Mouse (Mus musculus) embryonic facial prominence, embryonic 11.5 days (tissue): ENCODE measurements at regions not wholly inside any gene's neighbourhood (a gene's known extent, or its start where the extent isn't known, plus 50 kb on each side); places are given as distances from the start of the nearest gene placed in this dataset.

ENCODE experiments used
- ATAC-seq: fragments of 200-750 bp; cut with Nextera tagmentation; replicated peaks from 2 replicates; pipeline ENCODE4 v1.8.0; 2017; ENCODE audit warnings: low read depth; ENCODE audit not compliant: insufficient number of reproducible peaks, low FRiP score, low TSS enrichment
- DNase-seq: peaks from one replicate; pipeline ENCODE4 v3.0.0-alpha.2; 2015; ENCODE audit warnings: low spot score
- H3K27ac ChIP-seq: fragments of 300-500 bp; sonication (generic); replicated peaks from 2 replicates; pipeline ENCODE4 v1.5.1; 2014; ENCODE audit warnings: mild to moderate bottlenecking, low read depth, low read length, control low read depth
- H3K27me3 ChIP-seq: fragments of 300-500 bp; sonication (generic); 2 replicates; pipeline ENCODE4 v1.6.1; 2014; ENCODE audit warnings: mild to moderate bottlenecking, low read length, moderate library complexity, mixed read lengths; ENCODE audit not compliant: control insufficient read depth, insufficient read depth
- H3K36me3 ChIP-seq: fragments of 300-500 bp; sonication (generic); replicated peaks from 2 replicates; pipeline ENCODE4 v1.6.1; 2014; ENCODE audit warnings: low read depth, mild to moderate bottlenecking, low read length, moderate library complexity, mixed read lengths; ENCODE audit not compliant: control insufficient read depth, insufficient read depth
- H3K4me1 ChIP-seq: fragments of 300-500 bp; sonication (generic); 2 replicates; pipeline ENCODE4 v1.6.1; 2014; ENCODE audit warnings: low read length, mixed read lengths; ENCODE audit not compliant: control insufficient read depth, insufficient read depth
- H3K4me2 ChIP-seq: fragments of 300-500 bp; sonication (generic); 2 replicates; pipeline ENCODE4 v1.6.1; 2014; ENCODE audit warnings: low read depth, mild to moderate bottlenecking, control low read depth, low read length, moderate library complexity
- H3K4me3 ChIP-seq: fragments of 300-500 bp; sonication (generic); 2 replicates; pipeline ENCODE4 v1.5.1; 2014; ENCODE audit warnings: low read depth, low read length, control low read depth
- H3K9ac ChIP-seq: fragments of 300-500 bp; sonication (generic); replicated peaks from 2 replicates; pipeline ENCODE4 v1.6.1; 2014; ENCODE audit warnings: mild to moderate bottlenecking, control low read depth, low read length
- H3K9me3 ChIP-seq: fragments of 300-500 bp; sonication (generic); replicated peaks from 2 replicates; pipeline ENCODE4 v1.6.1; 2016; ENCODE audit warnings: mild to moderate bottlenecking, low read length, inconsistent platforms, mixed read lengths; ENCODE audit not compliant: control insufficient read depth
- WGBS: fragments of 180-500 bp; shearing (Covaris S2); extraction: QIAGEN DNeasy Blood & Tissue Kit; methylation state at CpG from one replicate; pipeline ENCODE4 v1.1.7; 2014; 5-methylcytosine and 5-hydroxymethylcytosine counted together

DNA sequence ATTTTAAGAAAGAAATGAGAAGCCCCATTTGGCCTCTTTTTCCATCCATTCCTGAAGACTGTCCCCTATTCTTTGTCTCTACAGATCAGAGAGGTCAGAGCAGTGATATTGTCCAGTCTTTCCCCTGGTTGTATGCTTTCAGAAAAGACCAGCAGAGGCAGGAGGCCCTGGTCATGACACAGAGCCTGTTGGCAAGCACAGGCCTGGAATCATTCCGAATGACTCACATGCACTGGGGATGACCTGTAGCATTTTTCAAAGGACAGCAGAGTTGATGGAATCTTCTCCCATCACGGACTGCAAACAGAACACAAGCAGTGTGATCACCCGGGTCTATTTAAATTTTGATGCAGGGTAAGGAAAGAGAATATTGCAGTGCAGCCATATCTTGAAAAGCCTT, 50.2 kb upstream of the Nxt1 start:
- Histone ChIP-seq H3K36me3 (no peaks in the 10 kb centered on the region), H3K4me1 (no peaks in the 10 kb centered on the region), H3K4me3 (no peak overlapping the region), H3K9ac (no peak overlapping the region), H3K4me2 (no peak overlapping the region), H3K9me3 (no peaks in the 10 kb centered on the region), H3K27me3 (no peaks in the 10 kb centered on the region), H3K27ac (no peak overlapping the region)
- ATAC-seq = no peak
- WGBS = 77% methylated on average over 3 of the region's 3 CpGs
- no peak for DNase-seq

GRCm38 (mm10) chr2:148611911-148612310, 60.5 kb upstream of the Nxt1 start:
- whole genome bisulfite sequencing = 97% methylated on average over 1 of the region's 1 CpGs
- Histone ChIP-seq H3K4me1 (no peaks in the 10 kb centered on the region), H3K4me3 (no peak overlapping the region), H3K9me3 (no peaks in the 10 kb centered on the region), H3K4me2 (no peak overlapping the region), H3K9ac (no peak overlapping the region), H3K36me3 (no peaks in the 10 kb centered on the region), H3K27me3 (no peaks in the 10 kb centered on the region), H3K27ac (no peak overlapping the region)
- ATAC-seq (no peak), DNase-seq (no peak)

GRCm38 (mm10) chr2:148605425-148605930, 66.9 kb upstream of the Nxt1 start:
- H3K27ac ChIP-seq = no peak overlapping the region
- no peaks in the 10 kb centered on the region for H3K27me3 ChIP-seq
- H3K36me3 ChIP-seq = no peaks in the 10 kb centered on the region
- no peak overlapping the region for H3K4me3 ChIP-seq
- no peak overlapping the region for H3K4me2 ChIP-seq
- H3K4me1 ChIP-seq = no peaks in the 10 kb centered on the region
- DNase-seq (no peak), ATAC-seq (no peak)
- no peak overlapping the region for H3K9ac ChIP-seq
- H3K9me3 ChIP-seq = no peaks in the 10 kb centered on the region
- WGBS = 61% methylated on average over 2 of the region's 2 CpGs

DNA sequence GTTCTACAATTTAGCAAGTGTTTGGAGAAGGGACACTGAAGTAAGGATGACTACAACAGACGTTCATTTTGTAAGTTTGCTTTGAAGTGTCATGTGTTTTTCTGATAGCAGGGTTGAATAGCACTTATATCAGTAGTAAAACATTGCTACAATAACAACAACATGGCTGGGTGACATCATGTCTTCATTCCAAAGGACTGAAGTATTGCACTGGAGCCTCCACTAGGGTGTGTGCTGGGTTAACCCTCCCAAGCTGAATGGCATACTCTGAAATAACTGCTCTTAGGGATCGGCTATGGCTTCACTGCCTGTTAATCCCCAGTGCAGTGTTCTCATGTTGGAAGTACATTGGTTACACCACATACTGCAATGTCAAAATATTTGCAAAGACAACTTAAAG, 68.5 kb upstream of the Nxt1 start:
- WGBS = 57% methylated on average over 2 of the region's 2 CpGs
- Histone ChIP-seq H3K9ac (no peak overlapping the region), H3K36me3 (no peaks in the 10 kb centered on the region), H3K4me3 (no peak overlapping the region), H3K4me1 (no peaks in the 10 kb centered on the region), H3K4me2 (no peak overlapping the region), H3K27me3 (no peaks in the 10 kb centered on the region), H3K27ac (no peak overlapping the region), H3K9me3 (no peaks in the 10 kb centered on the region)
- no peak for DNase-seq
- no peak for ATAC-seq

- Histone ChIP-seq H3K27ac (no peak overlapping the region), H3K27me3 (no peaks in the 10 kb centered on the region), H3K4me2 (no peak overlapping the region), H3K4me3 (no peak overlapping the region), H3K9ac (no peak overlapping the region), H3K9me3 (no peaks in the 10 kb centered on the region), H3K36me3 (no peaks in the 10 kb centered on the region), H3K4me1 (no peaks in the 10 kb centered on the region)
- ATAC-seq (no peak), DNase-seq (no peak)
- WGBS = 39% methylated on average over 2 of the region's 2 CpGs
These were observed 69.1 kb upstream of the Nxt1 start for GRCm38 (mm10) chr2:148603315-148603714.

DNA sequence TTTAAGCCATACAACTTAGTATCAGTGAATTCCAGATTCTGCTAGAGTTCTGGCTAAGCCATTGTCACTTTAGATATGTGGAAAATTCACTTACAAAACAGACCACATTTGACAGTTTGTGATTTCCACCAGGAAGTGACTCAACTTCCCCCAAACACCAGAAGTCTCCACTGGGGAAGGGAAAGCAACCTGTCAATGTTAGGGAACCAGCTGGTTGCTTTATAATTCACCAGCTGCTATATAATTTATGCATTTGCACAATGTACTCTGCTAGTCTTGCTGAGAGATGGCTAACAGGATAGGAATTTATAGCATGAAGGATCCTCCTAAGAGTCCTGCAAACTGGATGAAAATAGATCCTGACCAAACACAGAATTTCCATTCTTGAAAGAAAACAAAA, 72.9 kb upstream of the Nxt1 start:
- H3K27ac ChIP-seq = no peak overlapping the region
- no peaks in the 10 kb centered on the region for H3K4me1 ChIP-seq
- H3K4me3 ChIP-seq = no peak overlapping the region
- no peaks in the 10 kb centered on the region for H3K36me3 ChIP-seq
- H3K27me3 ChIP-seq = no peaks in the 10 kb centered on the region
- H3K9me3 ChIP-seq = no peaks in the 10 kb centered on the region
- H3K4me2 ChIP-seq = no peak overlapping the region
- no peak overlapping the region for H3K9ac ChIP-seq
- DNase-seq = no peak
- no peak for ATAC-seq

DNA sequence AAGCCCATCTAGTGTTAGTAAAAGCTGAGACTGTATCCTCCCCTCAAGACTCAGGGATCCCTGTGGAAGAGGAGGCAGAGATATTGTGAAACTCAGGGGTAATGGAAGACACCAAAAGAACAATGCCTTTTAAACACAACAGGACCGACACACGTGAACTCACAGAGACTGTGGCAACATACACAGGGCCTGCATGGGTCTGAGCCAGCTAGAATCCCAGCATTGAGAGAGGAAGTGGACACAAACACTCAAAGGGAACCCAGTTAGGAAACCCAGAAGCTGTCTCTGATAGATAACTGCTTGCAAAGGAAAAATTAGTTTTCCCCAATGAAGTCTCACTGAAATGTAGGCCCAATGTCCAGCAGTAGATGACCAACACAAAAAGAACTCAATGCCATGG, 75.4 kb upstream of the Nxt1 start:
- Histone ChIP-seq H3K4me1 (no peaks in the 10 kb centered on the region), H3K27me3 (no peaks in the 10 kb centered on the region), H3K9me3 (no peaks in the 10 kb centered on the region), H3K27ac (no peak overlapping the region), H3K4me2 (no peak overlapping the region), H3K36me3 (no peaks in the 10 kb centered on the region), H3K4me3 (no peak overlapping the region), H3K9ac (no peak overlapping the region)
- ATAC-seq (no peak), DNase-seq (no peak)
- WGBS = 88% methylated on average over 2 of the region's 2 CpGs

GRCm38 (mm10) chr2:148585721-148586335, 86.6 kb upstream of the Nxt1 start:
- Histone ChIP-seq H3K27me3 (no peaks in the 10 kb centered on the region), H3K4me3 (no peak overlapping the region), H3K4me2 (no peak overlapping the region), H3K27ac (no peak overlapping the region), H3K4me1 (no peaks in the 10 kb centered on the region), H3K9ac (no peak overlapping the region), H3K9me3 (no peaks in the 10 kb centered on the region), H3K36me3 (no peaks in the 10 kb centered on the region)
- 84% methylated on average over 1 of the region's 1 CpGs for WGBS
- DNase-seq = no peak
- ATAC-seq = no peak
